Mouse (Mus musculus) hindbrain, embryonic 14.5 days (tissue): ENCODE measurements at regions not wholly inside any gene's neighbourhood (a gene's known extent, or its start where the extent isn't known, plus 50 kb on each side); places are given as distances from the start of the nearest gene placed in this dataset.

ENCODE experiments used
- ATAC-seq: fragments of 200-750 bp; cut with Nextera tagmentation; 2 replicates; pipeline ENCODE4 v1.8.0; 2017; ENCODE audit warnings: moderate number of reproducible peaks, mild to moderate bottlenecking, moderate TSS enrichment, moderate library complexity; ENCODE audit not compliant: low FRiP score
- DNase-seq: peaks from one replicate; pipeline ENCODE4 v3.0.0-alpha.2; 2015; ENCODE audit warnings: low spot score
- H3K27ac ChIP-seq: fragments of 300-500 bp; sonication (generic); 2 replicates; pipeline ENCODE4 v1.5.1; 2014; ENCODE audit warnings: mild to moderate bottlenecking, moderate library complexity
- H3K27me3 ChIP-seq: fragments of 300-500 bp; sonication (generic); 2 replicates; pipeline ENCODE4 v1.6.1; 2014; ENCODE audit warnings: mild to moderate bottlenecking, low read length, mixed read lengths; ENCODE audit not compliant: control insufficient read depth, insufficient read depth
- H3K36me3 ChIP-seq: fragments of 300-500 bp; sonication (generic); replicated peaks from 2 replicates; pipeline ENCODE4 v1.6.1; 2014; ENCODE audit not compliant: control insufficient read depth, insufficient read depth
- H3K4me1 ChIP-seq: fragments of 300-500 bp; sonication (generic); replicated peaks from 2 replicates; pipeline ENCODE4 v1.6.1; 2014; ENCODE audit warnings: antibody characterized with exemption, low read length, mixed read lengths; ENCODE audit not compliant: control insufficient read depth, insufficient read depth
- H3K4me2 ChIP-seq: fragments of 300-500 bp; sonication (generic); replicated peaks from 2 replicates; pipeline ENCODE4 v1.6.1; 2014; ENCODE audit warnings: mild to moderate bottlenecking, moderate library complexity
- H3K4me3 ChIP-seq: fragments of 300-500 bp; sonication (generic); replicated peaks from 2 replicates; pipeline ENCODE4 v1.5.1; 2014; ENCODE audit warnings: mild to moderate bottlenecking, low read length
- H3K9ac ChIP-seq: fragments of 300-500 bp; sonication (generic); 2 replicates; pipeline ENCODE4 v1.6.1; 2014
- H3K9me3 ChIP-seq: fragments of 300-500 bp; sonication (generic); 2 replicates; pipeline ENCODE4 v1.6.1; 2016; ENCODE audit warnings: low read length; ENCODE audit not compliant: control insufficient read depth
- WGBS: fragments of 180-500 bp; shearing (Covaris S2); extraction: QIAGEN DNeasy Blood & Tissue Kit; methylation state at CpG from one replicate; pipeline ENCODE4 v1.1.7; 2014; 5-methylcytosine and 5-hydroxymethylcytosine counted together

GRCm38 (mm10) chr1:72030763-72031405 is 181.2 kb downstream of the Mreg start:
- Histone ChIP-seq H3K4me3 (no peak overlapping the region), H3K9me3 (no peaks in the 10 kb centered on the region), H3K4me1 (no peaks in the 10 kb centered on the region), H3K9ac (no peak overlapping the region), H3K27me3 (no peaks in the 10 kb centered on the region), H3K36me3 (no peaks in the 10 kb centered on the region), H3K27ac (no peak overlapping the region), H3K4me2 (no peak overlapping the region)
- WGBS: 70% methylated on average over 8 of the region's 8 CpGs
- no peak for ATAC-seq
- no peak for DNase-seq

GRCm38 (mm10) chr1:72029625-72030024 is 182.5 kb downstream of the Mreg start:
- ATAC-seq (no peak), DNase-seq (no peak)
- H3K36me3 ChIP-seq: no peaks in the 10 kb centered on the region
- H3K4me2 ChIP-seq: no peak overlapping the region
- 84% methylated on average over 6 of the region's 6 CpGs for WGBS
- H3K9ac ChIP-seq: no peak overlapping the region
- H3K4me1 ChIP-seq: no peaks in the 10 kb centered on the region
- no peak overlapping the region for H3K27ac ChIP-seq
- H3K27me3 ChIP-seq: no peaks in the 10 kb centered on the region
- H3K9me3 ChIP-seq: no peaks in the 10 kb centered on the region
- H3K4me3 ChIP-seq: no peak overlapping the region

- 84% methylated on average over 4 of the region's 4 CpGs for WGBS
- Histone ChIP-seq H3K27ac (no peak overlapping the region), H3K4me3 (no peak overlapping the region), H3K27me3 (no peaks in the 10 kb centered on the region), H3K36me3 (no peaks in the 10 kb centered on the region), H3K9ac (no peak overlapping the region), H3K9me3 (no peaks in the 10 kb centered on the region), H3K4me1 (no peaks in the 10 kb centered on the region), H3K4me2 (no peak overlapping the region)
- ATAC-seq: no peak
- DNase-seq: no peak
Measured at GRCm38 (mm10) chr1:72026861-72027260, 185.2 kb downstream of the Mreg start.

- Histone ChIP-seq H3K4me2 (no peak overlapping the region), H3K36me3 (no peaks in the 10 kb centered on the region), H3K9me3 (no peaks in the 10 kb centered on the region), H3K27me3 (no peaks in the 10 kb centered on the region), H3K27ac (no peak overlapping the region), H3K9ac (no peak overlapping the region), H3K4me3 (no peak overlapping the region), H3K4me1 (no peaks in the 10 kb centered on the region)
- DNase-seq (no peak), ATAC-seq (no peak)
- 95% methylated on average over 3 of the region's 3 CpGs for WGBS
Measured at GRCm38 (mm10) chr1:72022631-72023030, 189.5 kb downstream of the Mreg start.

- H3K4me1 ChIP-seq: no peaks in the 10 kb centered on the region
- no peaks in the 10 kb centered on the region for H3K36me3 ChIP-seq
- H3K27me3 ChIP-seq: no peaks in the 10 kb centered on the region
- WGBS: 85% methylated on average over 4 of the region's 4 CpGs
- H3K9ac ChIP-seq: no peak overlapping the region
- H3K4me2 ChIP-seq: no peak overlapping the region
- no peak for DNase-seq
- ATAC-seq: no peak
- H3K9me3 ChIP-seq: no peaks in the 10 kb centered on the region
- no peak overlapping the region for H3K4me3 ChIP-seq
- no peak overlapping the region for H3K27ac ChIP-seq
Measured at GRCm38 (mm10) chr1:72018479-72019222, 193.5 kb downstream of the Mreg start.

- ATAC-seq (no peak), DNase-seq (no peak)
- no peak overlapping the region for H3K4me3 ChIP-seq
- H3K27me3 ChIP-seq: no peaks in the 10 kb centered on the region
- no peak overlapping the region for H3K4me2 ChIP-seq
- H3K27ac ChIP-seq: no peak overlapping the region
- no peaks in the 10 kb centered on the region for H3K4me1 ChIP-seq
- no peak overlapping the region for H3K9ac ChIP-seq
- no peaks in the 10 kb centered on the region for H3K36me3 ChIP-seq
- 97% methylated on average over 1 of the region's 1 CpGs for WGBS
- H3K9me3 ChIP-seq: no peaks in the 10 kb centered on the region
Measured at GRCm38 (mm10) chr1:72017814-72018478, 194.2 kb downstream of the Mreg start.

- H3K4me3 ChIP-seq: no peak overlapping the region
- no peak overlapping the region for H3K27ac ChIP-seq
- H3K9me3 ChIP-seq: no peaks in the 10 kb centered on the region
- H3K4me1 ChIP-seq: no peaks in the 10 kb centered on the region
- H3K27me3 ChIP-seq: no peaks in the 10 kb centered on the region
- 95% methylated on average over 4 of the region's 4 CpGs for WGBS
- H3K9ac ChIP-seq: no peak overlapping the region
- ATAC-seq: no peak
- no peaks in the 10 kb centered on the region for H3K36me3 ChIP-seq
- DNase-seq: no peak
- no peak overlapping the region for H3K4me2 ChIP-seq
Measured at GRCm38 (mm10) chr1:72015471-72015870, 196.6 kb downstream of the Mreg start.

GRCm38 (mm10) chr1:72014580-72014979 is 197.5 kb downstream of the Mreg start:
- no peaks in the 10 kb centered on the region for H3K4me1 ChIP-seq
- H3K9me3 ChIP-seq: no peaks in the 10 kb centered on the region
- H3K36me3 ChIP-seq: no peaks in the 10 kb centered on the region
- no peak for ATAC-seq
- no peak overlapping the region for H3K4me3 ChIP-seq
- no peak overlapping the region for H3K9ac ChIP-seq
- H3K27me3 ChIP-seq: no peaks in the 10 kb centered on the region
- no peak overlapping the region for H3K27ac ChIP-seq
- WGBS: 65% methylated on average over 2 of the region's 2 CpGs
- no peak for DNase-seq
- H3K4me2 ChIP-seq: no peak overlapping the region

- no peak overlapping the region for H3K4me3 ChIP-seq
- H3K4me1 ChIP-seq: no peaks in the 10 kb centered on the region
- H3K27ac ChIP-seq: no peak overlapping the region
- WGBS: 75% methylated on average over 7 of the region's 7 CpGs
- no peaks in the 10 kb centered on the region for H3K36me3 ChIP-seq
- ATAC-seq: no peak
- H3K9me3 ChIP-seq: no peaks in the 10 kb centered on the region
- no peaks in the 10 kb centered on the region for H3K27me3 ChIP-seq
- no peak overlapping the region for H3K4me2 ChIP-seq
- DNase-seq: no peak
- no peak overlapping the region for H3K9ac ChIP-seq
Measured at GRCm38 (mm10) chr1:72013863-72014262, 198.2 kb downstream of the Mreg start.
